Mouse (Mus musculus) urinary bladder, postnatal 14 days (tissue): Measurements from ENCODE around the gene Gm37240.

Experiments
- DNase-seq: peaks from one replicate; pipeline ENCODE4 v3.0.0; 2021; ENCODE audit warnings: low spot score

Gene Gm37240

DNA sequence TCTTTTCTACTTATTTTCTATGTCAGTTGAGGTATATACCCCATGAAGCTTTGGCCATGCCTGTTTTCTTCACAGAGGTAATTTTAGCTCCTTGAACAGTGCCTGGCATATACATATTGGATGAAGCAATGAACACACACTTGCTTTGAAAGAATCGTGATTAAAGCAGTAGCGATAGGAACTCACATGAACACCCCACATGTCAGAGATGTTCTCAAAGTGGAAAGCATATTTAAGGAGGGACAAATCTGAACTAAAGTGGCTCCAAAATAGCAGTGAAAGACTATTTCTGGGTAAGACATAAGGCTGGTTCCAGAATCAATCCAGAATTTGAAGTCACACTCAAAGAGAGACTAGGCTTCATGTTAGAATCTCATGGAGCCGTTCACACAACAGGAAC is 397.1 kb downstream of the Gm37240 start:
- no peak for DNase-seq

DNA sequence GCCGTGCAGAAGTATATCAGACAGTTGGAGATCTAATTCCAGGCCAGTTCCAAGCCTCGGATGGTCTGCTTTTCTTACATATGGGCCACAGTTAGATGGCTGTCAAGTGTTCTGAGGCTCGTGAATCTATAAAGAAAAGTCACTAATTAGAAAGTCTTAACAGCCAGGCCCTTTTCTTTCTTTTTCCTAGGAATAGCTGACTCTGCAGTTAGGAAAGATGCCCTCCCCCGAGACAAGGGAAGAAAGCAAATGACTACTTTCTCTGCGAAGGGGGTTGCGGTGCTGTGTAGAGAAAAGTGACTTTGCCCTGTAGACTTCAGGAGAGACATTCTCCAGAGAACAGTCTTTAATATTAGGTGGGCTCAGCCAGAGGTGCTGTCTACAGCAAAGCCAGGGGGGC is 399.9 kb downstream of the Gm37240 start:
- DNase-seq = no peak

DNA sequence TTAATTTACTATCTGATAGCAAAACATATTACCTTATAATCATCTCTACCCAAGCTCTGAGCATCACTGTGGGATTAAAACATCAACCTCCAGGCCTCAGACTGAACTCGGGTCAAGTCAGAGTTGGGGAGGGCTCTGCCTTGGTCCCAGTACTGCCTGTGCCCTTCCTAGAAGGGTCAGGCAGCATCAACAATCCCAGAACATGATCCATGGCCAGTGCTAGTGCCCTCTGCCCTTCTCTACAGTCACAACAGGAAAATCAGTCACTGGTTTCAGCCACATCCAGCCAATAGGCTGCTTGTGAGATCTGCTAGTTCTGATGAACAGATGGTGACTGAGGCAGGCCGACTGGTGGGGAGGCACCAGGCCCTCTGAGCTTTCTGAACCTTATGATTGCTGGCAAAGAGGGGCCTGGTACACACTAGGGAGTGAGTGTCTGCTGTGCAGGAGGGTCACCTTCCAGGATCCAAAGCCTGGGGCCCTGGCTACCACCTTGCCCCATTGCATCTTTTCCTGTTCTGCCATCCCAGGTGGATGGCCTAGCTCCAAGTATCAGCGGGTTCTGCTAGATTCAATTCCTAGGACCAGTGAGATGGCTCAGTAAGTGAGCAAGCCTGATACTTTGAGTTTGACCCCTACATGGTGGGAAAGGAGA is 401.7 kb downstream of the Gm37240 start:
- no peak for DNase-seq

DNA sequence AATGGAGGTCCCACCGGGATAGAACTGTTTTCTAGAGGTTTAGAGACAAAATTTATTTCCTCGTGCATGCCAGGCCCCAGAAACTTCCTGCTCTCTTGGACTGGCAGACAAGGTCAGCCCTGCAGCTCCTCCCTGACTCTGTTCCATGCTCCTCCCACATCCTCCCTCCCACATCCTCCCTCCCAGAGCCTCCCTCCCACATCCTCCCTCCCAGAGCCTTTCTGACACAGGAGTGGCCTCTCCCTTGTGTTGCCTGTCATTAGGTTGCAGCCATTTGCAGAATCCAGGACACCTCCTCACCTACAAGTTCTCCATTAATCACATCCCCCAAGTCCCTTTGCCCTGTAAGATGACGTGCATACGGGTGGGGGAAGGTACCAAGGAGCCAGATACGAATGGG is 404.7 kb downstream of the Gm37240 start:
- peak; percentile 22 for DNase-seq

DNA sequence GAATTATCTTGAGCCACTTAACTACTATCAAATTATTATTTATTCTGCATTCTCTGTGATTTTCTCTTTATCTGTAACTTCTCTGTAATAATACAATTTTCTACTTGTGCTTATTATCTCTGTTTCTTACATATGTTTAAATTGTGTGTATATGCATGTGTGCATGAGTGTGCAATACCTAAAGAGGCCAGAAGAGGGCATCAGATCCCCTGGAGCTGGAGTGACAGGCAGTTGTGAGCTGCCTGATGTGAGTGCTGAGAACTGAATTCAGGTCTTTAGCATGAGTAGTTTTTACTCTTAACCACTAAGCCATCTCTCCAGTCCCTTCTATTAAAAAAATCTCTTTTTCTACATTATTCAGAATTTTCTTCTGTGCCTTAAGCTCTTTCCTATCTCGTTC is 406.7 kb downstream of the Gm37240 start:
- DNase-seq = no peak

DNA sequence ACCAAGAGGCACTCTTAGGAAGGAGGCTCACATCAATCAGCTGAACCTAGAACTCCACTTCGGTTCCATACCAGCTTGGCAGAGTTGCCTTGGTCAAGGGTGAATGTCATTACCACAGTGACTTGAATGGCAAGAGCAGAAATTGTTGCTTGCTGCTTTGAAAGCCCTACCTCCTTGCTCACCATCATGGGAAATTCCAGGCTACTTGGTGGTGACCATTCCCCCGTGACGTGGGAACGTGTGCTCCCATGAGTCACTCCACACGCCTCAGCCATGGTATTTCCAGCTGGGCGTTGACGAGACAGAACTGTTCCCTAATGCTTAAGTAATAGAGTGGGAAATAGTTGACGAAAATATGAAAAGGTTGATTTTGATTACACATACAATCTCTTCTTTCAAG is 408.6 kb downstream of the Gm37240 start:
- no peak for DNase-seq

DNA sequence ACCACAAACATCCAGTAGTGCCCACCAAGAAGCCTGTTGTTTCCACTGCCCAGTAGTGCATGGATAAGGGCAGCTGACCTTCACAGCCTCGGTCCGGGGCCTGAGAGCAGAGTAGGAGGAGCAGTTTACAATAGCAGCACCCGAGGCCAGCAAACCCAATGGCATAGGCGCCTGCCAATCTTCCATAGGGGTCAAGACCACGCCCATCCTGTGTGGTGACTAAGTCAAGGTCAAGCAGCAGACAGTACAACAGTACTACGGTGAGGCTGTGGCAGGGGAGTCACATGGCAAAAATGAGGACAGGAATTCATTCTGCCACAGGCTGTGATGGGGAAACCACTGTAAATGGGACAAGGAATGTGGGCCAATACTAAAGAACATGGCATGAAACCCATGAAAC is 417.6 kb downstream of the Gm37240 start:
- no peak for DNase-seq

DNA sequence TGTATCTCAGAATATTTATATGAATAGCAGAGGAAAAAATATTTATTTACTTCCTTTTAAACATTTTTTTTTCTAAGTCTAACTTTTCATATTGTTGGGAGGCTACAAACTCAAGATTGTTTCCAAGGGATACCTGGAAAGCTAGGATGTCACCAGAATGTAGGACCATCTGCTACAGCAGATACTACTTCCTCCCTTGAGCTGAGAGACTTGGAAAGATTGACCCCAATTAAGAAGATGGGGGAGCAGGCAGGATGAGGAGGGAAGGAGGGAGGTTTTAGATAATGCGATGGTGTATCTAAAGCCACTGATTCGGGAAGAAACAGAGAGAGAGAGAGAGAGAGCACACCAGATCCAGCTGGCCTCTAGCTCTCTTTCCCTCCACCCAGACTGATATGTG is 418.3 kb downstream of the Gm37240 start:
- DNase-seq = no peak

DNA sequence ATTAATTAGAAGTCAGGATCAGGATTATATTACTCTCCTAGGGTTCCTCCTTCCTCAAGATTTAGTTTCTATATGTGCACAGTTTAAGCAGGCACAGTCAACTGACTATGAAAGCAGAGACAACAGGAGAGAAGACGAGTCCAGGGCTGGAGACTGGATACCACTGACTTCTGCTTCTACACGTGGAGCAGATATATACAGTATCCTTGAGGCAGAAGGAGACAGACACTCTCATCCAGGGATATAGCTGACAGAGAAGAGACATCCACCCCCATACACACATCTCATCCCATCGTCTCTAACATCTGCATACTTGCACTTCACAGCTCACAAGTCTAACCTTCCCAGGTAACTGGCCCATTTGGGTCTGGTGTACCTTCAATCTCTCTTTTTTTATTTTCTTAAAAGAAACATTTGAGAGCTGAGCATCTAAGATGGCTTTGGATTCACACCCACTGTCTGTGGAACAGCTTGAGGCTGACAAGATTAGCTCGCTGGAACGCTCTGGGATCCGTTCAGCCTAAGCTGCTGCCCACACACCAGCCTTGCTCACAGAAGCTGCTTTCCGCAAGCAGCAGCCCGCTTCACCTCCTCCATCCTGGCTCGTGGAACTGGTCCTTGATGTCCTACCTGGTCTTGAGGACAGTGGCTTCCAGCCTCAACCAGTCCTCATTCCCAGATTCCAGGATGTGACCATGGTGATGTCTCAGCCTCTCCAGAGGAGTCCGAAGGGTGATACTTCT is 421.9 kb downstream of the Gm37240 start:
- no peak for DNase-seq

DNA sequence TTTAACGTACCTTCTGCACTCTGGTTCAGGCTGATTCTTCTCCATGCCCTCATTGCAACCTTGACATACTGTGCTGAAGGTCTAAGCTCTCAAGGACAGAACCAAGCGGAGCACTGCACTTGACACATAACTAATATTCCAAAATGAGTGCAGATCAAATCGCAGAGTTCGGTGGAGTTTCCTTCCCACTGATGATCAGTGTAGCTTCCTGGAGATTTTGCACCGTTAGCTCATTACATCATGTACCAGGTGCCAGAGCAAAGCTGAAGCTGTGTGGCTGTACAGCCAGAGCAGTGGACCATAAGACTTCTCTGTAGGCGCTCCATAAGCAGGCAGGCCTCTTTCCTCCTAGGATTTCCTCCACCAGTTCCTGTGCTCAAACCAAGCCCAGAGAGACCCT is 427.3 kb downstream of the Gm37240 start:
- DNase-seq = no peak

DNA sequence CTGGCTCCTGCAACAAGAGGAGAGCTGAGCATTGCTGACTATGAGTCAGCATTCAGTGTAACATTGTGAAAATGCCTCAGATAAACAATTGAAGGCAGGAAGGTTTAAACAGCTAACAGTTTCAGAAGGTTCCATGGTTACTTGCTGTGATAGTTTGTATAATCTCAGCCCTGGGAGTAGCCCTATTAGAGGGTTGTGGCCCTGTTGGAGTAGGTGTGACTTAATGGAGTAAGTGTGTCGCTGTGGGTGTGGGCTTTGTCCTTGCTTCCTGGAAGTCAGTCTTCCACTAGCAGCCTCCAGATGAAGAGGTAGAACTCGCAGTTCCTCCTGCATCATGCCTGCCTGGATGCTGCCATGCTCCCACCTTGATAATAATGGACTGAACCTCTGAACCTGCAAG is 430.3 kb downstream of the Gm37240 start:
- no peak for DNase-seq

DNA sequence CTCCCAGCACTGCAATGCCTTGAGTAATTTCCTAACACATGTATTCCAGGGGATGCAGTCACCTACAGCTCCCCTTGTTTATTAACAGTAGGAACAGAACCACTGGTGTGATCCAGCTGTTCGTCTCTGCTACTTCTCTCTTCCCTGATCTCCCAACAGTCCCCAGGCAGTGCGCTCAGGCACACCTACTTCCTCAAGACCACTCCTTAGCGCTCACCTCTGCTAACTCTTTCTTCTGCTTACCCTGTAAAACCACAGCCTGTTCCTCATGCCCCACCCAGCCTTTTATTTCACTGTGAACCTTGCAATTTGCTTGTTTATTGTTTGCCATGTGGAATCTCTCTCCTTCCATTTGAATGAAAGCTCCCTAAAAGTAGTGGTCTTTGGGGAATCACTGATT is 431.9 kb downstream of the Gm37240 start:
- DNase-seq = no peak

DNA sequence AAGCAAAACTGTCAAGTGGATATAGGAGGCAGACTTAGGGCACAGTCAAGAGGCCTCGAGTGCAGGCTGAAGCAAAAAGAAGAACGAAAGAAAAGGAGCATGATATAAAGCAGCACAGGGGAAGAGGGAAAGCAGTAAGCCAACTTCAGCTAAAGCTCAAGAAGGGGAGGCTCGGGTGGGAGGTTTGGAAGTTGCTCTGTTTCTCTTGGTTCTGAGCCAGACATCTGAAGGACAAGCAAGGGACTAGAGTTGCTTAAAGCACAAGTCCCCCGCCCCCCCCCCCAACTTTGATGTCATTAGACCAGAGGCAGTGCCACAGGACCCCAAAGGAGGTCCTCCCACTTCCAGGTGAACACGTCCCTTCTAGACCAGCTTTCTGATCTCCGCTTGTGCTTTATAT is 433.3 kb downstream of the Gm37240 start:
- DNase-seq = no peak

DNA sequence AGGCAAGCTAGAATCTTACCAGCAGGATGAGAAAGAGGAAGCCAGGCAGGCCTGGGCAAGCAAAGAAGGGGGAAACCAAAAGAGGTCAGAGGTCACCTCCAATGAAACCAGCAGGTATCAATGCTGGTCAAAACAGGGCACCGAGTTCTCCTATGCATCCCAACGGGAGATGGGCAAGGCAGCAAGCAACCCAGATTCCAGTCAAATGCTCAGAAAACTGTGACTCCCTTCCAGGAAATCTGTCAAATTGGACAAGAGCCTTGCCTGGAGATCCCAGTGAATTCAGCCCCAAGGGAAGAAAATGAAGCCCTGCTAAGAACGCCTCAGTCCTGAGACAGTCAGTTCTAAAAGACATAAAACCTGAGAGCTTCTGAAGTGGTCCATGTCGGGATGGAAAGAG is 437.9 kb downstream of the Gm37240 start:
- DNase-seq = no peak

DNA sequence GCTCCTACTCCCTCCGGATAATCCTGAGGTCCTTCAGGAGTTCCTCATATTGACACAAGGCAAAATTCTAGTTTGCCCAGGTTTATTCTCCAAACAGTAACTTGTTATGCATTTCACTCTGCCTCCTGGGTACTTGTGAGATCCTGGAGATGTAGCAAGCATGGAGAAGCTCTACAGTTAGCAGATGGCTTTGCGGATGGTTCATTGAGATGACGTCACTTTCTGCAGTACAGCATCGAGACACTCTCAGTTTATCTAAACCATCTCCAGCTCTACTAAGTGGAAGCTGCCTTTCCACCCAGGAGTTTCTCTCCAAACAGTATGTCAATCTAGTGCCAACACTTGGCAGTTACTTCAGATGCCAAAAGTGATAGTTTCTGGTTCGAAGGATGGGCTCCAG is 444.5 kb downstream of the Gm37240 start:
- DNase-seq = no peak

DNA sequence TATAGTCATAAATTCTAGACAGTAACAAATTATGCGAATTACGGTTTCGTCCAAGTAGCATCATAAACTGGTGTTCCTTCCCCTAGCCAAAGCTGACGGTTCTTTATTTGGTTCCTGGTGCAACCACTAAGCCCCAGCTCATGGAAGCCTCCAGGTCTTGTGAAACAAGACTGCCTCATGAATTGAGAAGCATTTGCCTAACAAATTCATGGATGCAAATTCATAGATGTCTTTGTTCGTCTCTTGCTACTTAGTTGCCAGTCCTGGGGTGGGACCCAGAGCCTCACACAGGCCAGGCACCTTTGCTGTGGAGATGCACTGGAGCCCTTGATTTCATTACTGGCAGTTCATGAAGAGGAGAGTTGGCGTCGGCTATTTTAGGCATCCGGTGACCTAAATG is 445.1 kb downstream of the Gm37240 start:
- no peak for DNase-seq

DNA sequence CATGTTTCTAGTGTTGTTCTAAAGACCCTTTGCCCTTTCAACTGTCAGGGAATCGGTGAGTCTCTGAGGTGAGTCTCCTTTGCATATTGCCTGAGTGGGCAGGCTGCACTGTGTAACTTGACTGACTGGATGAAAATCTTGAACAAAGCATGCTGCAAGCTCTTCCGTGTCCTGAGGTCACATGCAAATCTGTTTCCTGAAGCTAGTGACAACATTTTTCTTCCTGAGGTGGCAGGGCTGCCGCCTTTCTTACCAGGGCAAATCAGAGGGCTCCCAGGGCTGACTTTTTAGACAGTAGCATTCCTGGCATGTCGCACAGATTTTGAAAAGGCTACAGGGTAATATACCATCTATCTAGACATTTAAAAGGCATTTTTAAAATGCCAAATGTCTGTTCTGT is 451.9 kb downstream of the Gm37240 start:
- DNase-seq = no peak

DNA sequence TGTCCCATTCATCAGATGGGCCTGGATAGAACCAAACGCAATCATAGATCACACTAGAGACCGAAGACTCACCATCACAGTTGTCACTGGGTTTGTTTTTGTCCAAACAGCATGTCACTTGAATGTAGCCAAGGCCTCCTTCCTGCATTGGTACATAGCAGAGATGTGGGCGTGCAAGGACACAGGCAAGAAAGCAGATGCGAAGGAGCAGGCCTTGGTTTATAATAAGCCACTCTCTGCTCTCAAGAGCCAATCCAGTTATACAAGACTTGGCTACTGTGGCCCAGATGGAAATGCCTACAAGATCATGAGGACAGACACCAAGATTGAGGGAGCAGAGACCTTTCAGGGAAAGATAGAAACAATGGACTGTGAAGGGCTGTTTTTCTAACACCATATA is 456.1 kb downstream of the Gm37240 start:
- no peak for DNase-seq

DNA sequence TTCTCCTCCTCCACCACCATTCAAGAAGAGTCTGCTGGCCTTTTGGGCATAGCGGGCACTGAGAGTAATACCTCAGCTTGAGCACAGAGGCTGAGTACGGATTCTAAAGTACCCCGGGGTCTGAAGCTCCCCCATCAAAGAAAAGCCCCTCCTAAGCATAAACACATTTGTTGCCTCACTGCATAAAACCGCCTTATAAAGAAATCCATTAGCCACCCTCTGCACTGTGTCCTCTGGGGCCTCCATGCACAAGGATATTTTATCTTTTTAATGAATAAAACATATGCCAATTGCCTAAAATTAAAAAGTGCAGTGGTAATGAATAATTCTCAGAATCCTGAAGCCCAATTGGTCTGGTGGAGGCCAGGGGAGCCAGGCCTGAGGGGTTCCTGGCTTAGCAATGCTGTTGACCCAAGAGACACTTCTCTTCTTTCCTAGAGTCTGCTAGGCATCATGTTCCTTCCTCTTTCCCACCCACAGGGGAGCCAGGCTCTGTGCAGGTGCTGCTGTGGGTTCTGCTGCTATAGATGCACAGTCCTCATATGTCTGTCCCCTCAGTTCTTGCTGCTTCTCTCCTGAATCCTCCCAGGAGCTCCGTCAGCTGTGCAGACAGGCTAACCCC is 463.8 kb downstream of the Gm37240 start:
- DNase-seq = no peak

DNA sequence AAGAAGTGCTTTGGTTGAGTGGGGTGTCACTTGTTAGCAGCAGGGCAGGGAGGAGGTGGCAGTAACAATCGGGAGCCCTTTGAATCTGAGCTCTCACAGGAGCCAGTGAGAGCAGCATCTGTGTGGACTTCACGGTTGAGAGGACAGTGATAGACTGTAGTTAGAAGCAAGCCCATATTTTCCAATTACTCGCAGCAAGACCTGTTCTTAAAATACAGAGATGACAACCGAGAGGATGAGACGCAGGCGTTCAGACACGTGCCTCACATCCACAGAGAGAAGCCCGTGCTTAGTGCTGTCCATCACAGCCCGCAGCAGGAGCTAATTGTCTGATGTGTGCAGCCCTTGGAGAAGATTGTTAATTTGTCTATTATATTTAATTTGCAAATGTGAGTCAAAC is 465.9 kb downstream of the Gm37240 start:
- no peak for DNase-seq

DNA sequence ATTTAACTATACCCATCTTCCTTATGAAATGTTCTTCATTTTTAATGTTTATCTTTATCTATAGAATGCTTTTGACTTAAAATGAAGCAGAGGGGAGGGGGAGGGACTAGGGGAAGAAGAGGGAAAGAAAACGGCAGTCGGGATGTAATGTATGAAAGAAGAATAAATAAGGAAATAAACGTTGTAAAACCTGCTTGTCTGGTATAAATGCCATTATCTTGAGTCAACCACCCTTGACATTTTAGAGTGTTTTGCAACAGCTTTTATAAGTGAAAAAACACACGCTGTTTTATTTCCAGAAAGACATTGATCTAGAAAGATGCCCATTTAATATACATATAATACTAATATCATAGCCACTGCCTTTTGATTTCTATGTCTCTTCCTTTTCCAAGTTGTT is 469.7 kb downstream of the Gm37240 start:
- DNase-seq = no peak

DNA sequence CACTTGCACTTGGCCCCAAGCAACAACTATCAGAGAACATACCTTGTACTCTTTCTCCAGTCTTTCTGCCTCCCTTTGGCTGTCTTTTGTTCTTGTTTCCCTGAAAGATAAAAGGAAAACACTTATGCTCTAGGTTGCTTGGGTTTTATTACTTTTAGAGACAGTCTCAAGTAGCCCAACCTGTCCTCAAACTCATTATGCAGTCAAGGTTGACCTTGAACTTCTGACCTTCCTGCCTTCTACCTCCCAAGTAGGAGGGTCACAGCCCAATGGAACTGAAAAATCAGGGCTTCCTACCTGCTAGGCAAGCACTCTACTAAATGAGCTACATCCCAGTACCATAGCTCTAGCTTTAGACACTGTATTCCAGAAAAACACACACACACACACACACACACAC is 488.5 kb downstream of the Gm37240 start:
- no peak for DNase-seq

DNA sequence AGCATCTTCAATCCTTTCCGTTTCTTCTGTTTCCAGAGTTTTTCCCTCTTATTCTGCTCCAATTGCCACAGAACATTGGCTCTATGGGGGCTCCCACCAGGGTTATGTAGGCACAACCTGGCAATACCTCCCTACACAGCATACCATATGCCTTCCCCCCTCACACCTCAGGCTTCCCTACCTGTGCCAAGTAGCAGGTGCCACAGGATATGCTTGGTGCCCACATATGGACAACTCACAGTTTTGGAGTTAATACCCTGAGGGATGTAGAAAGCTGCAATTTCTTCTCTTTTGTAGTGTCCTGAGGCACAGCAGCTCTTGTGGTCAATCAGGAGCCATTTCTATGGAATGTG is 488.9 kb downstream of the Gm37240 start:
- DNase-seq = no peak
